Mouse (Mus musculus) left cerebral cortex, postnatal 4 days (tissue): ENCODE results near the gene Cfap46. TPM values are rescaled to one million over a fixed set of nuclear protein-coding genes. Genes with fewer than 3 reads are reported as not detected.

Experiments used
- DNase-seq: peaks from one replicate; pipeline ENCODE4 v3.0.0-alpha.2; 2022
- intact Hi-C: fragments of 180-260 bp; cut with DNase I; formaldehyde crosslinking; loops from one replicate; pipeline ENCODE4 v1.15.1; 2025
- total RNA-seq, 2 experiments: library from RNA; stranded (reverse); gene quantifications; 2 replicates each; pipeline ENCODE4 v1.2.3; 2021

Gene Cfap46
- 1 to 10 TPM; 1.7 to 3.0 TPM for total RNA-seq

- peak; percentile 85 for DNase-seq
- intact Hi-C loops: no loop called here
These were observed at the start of gene Cfap46 for GRCm38 (mm10) chr7:139683706-139684552. Gene Cfap46, minus strand, starts transcription at chr7:139683817.

DNA sequence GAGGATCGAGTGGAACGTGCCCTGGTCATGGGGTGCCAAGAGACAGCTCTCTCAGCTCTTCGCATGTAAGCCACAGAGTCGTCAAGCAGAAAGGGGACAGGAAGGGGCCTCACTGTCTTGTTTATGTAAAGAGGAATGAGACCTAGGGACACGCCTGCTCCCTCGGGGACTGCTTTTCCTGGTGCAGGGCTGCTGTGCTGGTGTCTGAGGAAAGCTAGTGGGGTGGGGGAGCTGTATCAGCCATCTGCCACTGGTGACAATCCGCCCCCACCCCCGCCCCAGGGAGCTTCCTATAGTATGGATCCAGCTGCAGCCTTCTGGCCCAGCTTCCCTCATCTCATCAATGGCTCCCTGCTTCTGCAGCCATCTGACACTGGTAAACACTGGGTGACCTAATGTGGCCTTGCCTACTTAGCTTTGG lies 47.7 kb upstream of the Cfap46 start:
- intact Hi-C loops: no loop called here
- no peak for DNase-seq

DNA sequence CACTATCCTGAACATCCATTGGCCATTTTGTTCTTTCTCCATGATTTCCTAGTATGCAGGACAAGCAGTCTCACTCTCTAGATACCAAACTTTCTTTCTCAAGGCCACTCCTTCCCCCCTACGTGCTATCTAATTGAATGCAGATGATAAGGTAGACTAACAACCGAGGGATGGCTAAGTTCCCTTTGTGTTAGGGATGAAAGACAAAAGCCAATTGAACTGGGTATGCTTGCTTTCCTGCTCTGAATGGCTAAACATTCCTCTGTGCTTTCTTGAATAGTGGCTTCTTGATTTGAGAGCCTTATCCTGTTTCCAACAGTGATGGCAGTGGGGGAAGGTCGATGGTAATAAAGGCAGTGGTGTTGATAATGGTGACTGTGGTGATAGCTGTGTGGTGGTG lies 43.5 kb upstream of the Cfap46 start:
- DNase-seq: no peak
- intact Hi-C loops: no loop called here

GRCm38 (mm10) chr7:139725641-139726040 lies 42.0 kb upstream of the Cfap46 start:
- intact Hi-C loops: no loop called here
- no peak for DNase-seq

DNA sequence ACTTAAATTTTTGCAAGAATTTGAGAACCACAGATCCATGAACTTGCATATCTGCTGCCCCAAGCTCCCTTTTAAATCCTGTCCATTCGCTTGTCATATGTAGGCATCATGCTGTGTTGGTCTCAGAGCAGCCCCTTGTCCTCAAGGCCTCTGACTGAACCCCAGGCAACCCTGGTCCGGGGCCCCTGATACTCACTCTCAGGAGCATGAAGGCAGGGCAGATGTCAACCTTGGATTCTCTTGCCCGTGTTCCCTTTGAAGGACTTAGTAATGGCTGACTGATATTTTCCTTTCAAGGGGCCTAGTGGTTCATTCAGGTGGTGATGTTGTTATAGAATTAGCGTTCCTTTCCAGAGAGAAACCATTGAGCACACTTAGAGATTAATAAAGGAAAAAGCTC lies 40.4 kb upstream of the Cfap46 start:
- no peak for DNase-seq
- intact Hi-C loops: no loop called here

- DNase-seq: no peak
- intact Hi-C loops: no loop called here
These were observed 37.6 kb upstream of the Cfap46 start for GRCm38 (mm10) chr7:139721196-139721595.

DNA sequence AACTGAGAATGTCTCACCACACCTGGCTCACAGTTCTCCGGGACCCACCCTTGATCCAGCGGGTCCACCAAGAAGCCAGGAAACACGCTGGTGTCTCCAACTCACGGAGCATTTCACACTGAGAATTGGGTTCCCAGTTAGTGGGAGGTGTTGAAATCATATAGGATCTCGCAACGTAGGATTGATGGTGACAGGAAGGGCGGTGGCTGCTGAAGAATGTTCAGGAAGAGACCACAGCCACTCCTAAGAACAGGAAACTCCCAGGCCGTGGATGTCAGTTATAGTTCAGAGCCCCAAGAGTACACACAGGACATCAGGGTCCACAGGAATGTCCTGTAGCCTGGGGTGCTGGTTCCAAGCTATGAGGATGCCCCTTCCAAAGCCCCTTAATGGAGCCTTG lies 34.2 kb upstream of the Cfap46 start:
- intact Hi-C loops: no loop called here
- DNase-seq: no peak

DNA sequence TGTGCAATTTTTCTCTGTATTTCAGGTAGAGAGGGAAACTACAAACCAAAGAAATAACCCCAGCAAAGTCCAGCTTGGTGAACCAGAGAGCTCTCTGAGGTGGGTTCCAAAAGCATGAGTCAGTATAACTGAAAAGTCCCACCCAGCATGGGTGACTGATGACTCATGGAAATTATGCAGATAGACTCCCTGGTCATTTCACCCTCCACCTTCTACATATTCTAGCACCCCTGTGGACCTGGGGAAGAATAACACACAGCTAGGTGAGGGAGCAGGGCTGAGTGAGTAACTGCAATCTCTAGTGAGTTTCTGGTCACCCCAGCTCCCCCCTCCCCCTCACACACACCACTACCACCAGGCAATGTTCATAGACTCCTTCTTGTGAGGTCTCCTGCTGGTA lies 28.2 kb upstream of the Cfap46 start:
- intact Hi-C loops: no loop called here
- no peak for DNase-seq

DNA sequence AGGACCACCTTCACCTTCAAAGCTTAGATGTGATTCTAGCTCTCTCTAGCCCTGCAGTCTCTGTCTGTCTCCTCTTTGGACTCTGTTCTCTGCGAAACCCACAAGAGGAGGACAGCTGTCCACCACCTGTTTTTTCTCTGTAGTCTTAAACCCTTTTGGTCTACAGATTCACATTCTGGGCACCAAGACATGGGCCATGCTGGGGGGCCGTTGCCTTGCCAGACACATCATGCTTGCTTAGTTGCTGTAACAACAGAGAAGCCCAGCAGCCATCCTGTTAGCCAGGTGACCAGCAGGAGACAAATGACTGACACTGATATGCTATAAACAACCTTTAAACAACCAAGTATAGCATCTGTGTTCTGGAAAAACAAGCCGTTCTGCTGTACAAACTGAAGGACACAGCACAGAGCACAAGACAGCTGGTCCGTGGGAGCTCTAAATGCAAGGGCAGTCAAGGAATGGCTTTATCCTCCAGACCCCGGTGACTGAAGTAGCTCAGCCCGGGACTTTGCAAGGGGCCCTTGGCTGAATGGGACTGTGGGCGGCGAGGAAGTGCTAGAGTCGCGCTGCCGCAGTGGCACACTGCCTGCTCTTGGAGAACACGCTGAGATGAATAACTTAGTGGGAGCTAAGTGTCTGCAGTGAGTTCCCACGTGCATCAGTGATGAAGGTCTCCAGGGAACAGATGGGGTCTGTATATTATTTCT lies 22.9 kb upstream of the Cfap46 start:
- peak; percentile 79 for DNase-seq
- intact Hi-C loops: no loop called here

DNA sequence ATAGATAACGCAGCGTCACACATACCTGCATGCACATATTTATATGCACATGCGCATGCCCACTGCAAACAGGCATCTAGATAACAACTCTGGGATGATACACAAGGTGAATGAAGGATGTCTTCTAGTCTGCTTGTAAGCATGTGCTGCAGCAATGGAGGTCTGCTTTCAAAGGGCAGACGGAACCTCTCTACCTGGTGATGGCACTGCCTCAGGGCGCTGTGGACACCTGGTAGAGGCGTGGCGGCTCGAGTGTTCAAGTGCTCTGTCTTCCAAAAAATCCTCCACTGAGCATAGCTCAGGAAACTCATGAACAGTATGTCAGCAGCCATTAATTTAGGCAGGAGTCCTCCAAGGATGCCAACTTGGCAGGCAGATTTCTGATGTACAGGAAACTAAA lies 22.2 kb upstream of the Cfap46 start:
- intact Hi-C loops: no loop called here
- peak; percentile 28 for DNase-seq

- no peak for DNase-seq
- intact Hi-C loops: no loop called here
These were observed 21.5 kb upstream of the Cfap46 start for GRCm38 (mm10) chr7:139705081-139705480.

- no peak for DNase-seq
- intact Hi-C loops: loop anchor here (2.0 kb wide), 1 partner anchor 157 kb away; no protein-coding TSS in a partner anchor
These were observed 20.2 kb upstream of the Cfap46 start for GRCm38 (mm10) chr7:139703826-139704199.

DNA sequence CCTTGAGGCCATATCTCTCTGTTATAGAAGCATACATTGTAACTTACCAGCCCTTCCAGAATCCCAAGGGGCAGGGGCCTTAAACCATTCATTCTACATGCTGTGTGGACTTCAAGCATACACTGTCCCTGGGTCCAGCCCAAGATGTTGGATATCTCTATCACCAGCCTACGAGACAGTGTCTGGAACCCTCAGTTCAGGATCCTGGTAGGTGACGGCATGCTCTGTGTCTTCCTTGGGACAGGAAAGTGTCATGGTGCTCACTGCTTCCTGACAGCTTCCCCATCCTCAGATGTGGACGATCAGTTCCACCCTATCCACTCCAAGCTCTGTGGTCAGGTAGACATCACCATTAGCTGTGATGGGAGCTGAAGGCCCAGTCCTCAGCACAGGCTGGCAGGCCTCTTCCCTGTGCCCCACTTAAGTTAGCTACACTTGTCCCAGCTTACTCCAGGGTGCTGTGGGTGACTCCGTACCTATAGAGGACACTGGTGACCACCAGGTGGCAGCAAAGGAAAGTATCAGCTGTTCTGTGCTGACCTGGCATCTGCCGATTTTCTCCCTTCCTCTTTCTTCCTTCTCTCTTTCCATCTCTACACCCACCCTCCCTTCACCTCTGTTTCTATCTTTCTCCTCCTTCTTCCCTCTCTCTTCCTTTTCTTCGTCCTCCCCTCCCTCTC lies 19.7 kb upstream of the Cfap46 start:
- peak; percentile 91 for DNase-seq
- intact Hi-C loops: loop anchor here (2.0 kb wide), 1 partner anchor 158 kb away; no protein-coding TSS in a partner anchor

DNA sequence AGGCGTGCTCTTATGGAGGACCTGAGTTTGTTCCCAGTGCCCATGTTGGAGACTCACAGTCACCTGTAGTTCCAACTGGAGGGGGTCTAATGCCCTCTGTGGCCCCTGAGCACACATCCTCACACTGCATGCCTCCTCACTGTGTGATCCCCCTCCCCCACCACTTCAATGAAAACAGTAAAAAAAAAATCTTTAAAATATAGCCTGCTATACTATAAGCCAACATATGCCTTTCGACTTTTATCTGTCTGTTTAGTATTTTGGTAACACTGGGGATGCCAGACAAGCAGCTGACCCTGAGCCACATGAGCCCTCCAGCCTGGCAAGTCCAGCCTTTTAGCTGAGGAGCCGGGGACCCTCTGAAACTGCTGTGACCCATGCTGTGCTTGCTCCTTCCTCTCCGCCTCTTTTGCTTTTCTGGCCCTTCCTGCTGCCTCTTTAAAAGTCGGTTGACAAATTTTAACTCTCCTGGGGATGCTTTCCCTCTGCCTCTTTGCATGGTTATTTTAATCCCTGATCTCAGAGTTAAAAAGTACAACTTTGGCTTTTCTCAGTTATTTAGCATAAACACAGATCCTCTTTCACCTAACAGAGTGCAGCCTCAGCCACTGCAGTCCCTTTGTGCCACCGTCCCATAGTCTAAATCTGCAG lies 18.2 kb upstream of the Cfap46 start:
- DNase-seq: no peak
- intact Hi-C loops: loop anchor here (2.0 kb wide), 1 partner anchor 159 kb away; no protein-coding TSS in a partner anchor

DNA sequence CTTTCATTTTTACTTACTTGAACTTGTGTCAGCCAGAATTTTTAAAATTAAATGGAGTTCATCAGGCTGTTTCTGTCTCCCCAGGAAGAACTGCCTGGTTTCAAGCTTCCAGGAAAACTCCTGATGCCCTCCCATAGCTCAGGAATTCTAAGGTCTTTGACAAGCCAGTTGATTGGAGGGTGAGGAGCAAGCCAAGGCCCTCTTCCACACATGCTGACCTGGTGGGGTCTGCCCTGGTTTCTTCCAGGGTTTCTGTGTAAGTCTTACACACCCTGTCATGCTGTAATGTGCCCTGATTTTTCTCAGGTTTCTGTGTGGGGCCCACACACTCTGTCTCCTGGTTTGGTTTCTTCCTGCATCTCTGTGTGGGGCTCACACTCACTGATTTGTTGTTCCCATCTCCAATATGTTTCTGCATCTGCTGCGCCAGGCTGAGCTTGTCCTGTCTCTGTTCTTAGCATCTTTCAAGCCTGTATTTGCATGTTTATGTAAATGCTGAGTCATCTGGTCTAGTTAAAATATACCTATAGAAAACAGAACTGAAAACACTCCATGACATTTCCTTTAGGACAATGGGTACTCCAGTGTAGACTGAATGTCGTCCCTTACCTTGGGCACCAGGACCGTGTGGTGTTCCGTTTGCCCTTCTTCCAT lies 9.2 kb upstream of the Cfap46 start:
- intact Hi-C loops: no loop called here
- DNase-seq: no peak

- intact Hi-C loops: no loop called here
These were observed 8.6 kb upstream of the Cfap46 start for GRCm38 (mm10) chr7:139692211-139692610.

DNA sequence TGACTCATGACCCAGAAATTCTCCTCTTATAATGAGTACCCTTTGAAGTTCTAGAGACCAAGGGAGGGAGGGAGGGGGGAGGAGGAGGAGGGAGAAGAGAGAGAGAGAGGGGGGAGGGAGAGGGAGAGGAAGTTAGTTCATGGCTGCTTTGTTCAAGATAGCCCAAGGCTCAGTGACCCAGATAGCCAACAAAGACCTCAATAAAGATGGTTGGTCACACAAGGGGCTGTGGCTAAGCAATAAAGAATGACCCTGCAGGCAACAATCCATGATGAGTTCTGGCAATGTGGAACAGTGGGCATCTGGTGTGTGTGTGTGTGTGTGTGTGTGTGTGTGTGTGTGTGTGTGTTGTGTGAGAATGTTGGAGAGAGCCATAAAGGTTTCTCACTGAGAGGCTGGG lies 1.7 kb upstream of the Cfap46 start:
- intact Hi-C loops: no loop called here
- peak; percentile 10 for DNase-seq

More at GRCm38 (mm10) chr7:139692211-139692610, 8.6 kb upstream of the Cfap46 start:
- DNase-seq: no peak

- peak; percentile 93 for DNase-seq
- intact Hi-C loops: no loop called here
These were observed 924 bp upstream of the Cfap46 start for GRCm38 (mm10) chr7:139684553-139684929.

DNA sequence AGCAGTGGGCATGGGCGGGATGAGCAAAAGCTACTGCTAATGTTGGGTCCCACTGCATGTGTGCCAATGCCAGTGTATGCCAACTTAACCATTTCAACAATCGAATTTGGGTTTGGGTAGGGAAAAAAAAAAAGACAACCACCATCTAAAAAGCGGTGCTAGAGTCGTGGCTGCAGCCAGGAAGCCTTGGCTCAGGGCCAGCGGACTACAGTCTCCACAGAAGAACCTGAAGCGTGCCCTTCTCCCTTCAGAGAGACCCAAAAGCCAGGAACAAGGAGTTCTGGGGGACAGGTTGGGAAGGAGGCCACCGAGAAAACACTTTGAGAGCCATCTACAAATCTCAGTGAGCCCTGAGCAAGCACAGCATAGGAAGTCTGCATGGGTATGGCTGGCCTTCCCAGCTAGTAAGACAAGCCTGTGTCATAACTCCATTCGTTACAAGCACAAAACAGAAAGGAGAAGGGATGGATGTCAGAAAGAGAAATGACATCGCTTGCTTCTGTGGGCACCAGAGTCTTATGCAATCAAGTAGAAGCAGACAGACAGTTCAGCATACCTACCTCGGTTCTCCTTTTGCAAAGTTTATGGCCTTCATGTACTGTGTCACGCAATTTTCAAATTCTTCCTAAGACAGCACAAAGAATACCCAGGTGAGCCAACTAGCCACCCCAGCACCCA lies 1.6 kb downstream of the Cfap46 start:
- DNase-seq: peak; percentile 40
- intact Hi-C loops: no loop called here

- DNase-seq: no peak
- intact Hi-C loops: no loop called here
These were observed 7.2 kb downstream of the Cfap46 start for GRCm38 (mm10) chr7:139676433-139676832.
